Mouse (Mus musculus) heart, postnatal 0 days (tissue): Measurements from ENCODE around the gene Mapkapk2.
A peak's percentile ranks its signal among the peaks of the same experiment; 100 is the strongest.

Source experiments
- CTCF ChIP-seq: IDR thresholded peaks from 2 replicates; pipeline ENCODE4 v1.5.1; 2016; ENCODE audit warnings: antibody characterized with exemption, control low read depth, low read depth
- EP300 ChIP-seq: IDR thresholded peaks from 2 replicates; pipeline ENCODE4 v1.6.1; 2016; ENCODE audit warnings: antibody characterized with exemption, low read depth

DNA sequence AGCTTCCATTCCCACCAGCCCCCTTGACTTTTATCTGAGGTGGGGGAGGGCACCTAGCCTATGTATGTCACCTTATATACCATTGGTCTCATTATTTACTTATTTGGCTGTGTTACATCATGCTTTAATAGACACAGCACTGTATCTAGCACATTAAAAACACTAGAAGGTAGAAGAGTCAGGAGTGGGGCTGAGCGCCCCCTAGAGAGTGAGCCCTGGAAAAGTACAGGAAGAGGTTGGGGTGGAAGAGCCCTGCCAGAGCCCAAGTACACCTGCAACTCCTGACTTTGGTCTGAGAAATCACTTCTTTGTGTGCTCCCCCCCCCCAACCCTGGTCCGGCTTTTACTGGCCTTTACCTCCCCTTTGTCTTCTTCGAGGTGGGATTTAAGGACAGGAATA, 24.4 kb upstream of the Mapkapk2 start:
- TF ChIP-seq EP300 (no peak), CTCF (peak; percentile 39)
